Mouse (Mus musculus) lung, embryonic 14.5 days (tissue): ENCODE measurements around the gene Glra4. TPM values are rescaled to one million over a fixed set of nuclear protein-coding genes. Genes with fewer than 3 reads are reported as not detected.

Experiments
- ATAC-seq: fragments of 200-750 bp; cut with Nextera tagmentation; 2 replicates; pipeline ENCODE4 v1.8.0; 2017; ENCODE audit warnings: mild to moderate bottlenecking, moderate TSS enrichment, moderate library complexity; ENCODE audit not compliant: insufficient read depth
- DNase-seq: peaks from one replicate; pipeline ENCODE4 v3.0.0-alpha.2; 2015
- H3K27ac ChIP-seq: fragments of 300-500 bp; sonication (generic); 2 replicates; pipeline ENCODE4 v1.5.1; 2014; ENCODE audit warnings: low read depth, mild to moderate bottlenecking, moderate library complexity
- H3K27me3 ChIP-seq: fragments of 300-500 bp; sonication (generic); 2 replicates; pipeline ENCODE4 v1.6.1; 2014; ENCODE audit warnings: low read length, control low read depth; ENCODE audit not compliant: insufficient read depth
- H3K36me3 ChIP-seq: fragments of 300-500 bp; sonication (generic); 2 replicates; pipeline ENCODE4 v1.6.1; 2014; ENCODE audit warnings: control low read depth; ENCODE audit not compliant: insufficient read depth
- H3K4me1 ChIP-seq: fragments of 300-500 bp; sonication (generic); 2 replicates; pipeline ENCODE4 v1.6.1; 2014; ENCODE audit warnings: antibody characterized with exemption, control low read depth; ENCODE audit not compliant: insufficient read depth
- H3K4me2 ChIP-seq: fragments of 300-500 bp; sonication (generic); 2 replicates; pipeline ENCODE4 v1.6.1; 2014; ENCODE audit warnings: mild to moderate bottlenecking
- H3K4me3 ChIP-seq: fragments of 300-500 bp; sonication (generic); 2 replicates; pipeline ENCODE4 v1.5.1; 2014; ENCODE audit warnings: low read depth, low read length
- H3K9ac ChIP-seq: fragments of 300-500 bp; sonication (generic); 2 replicates; pipeline ENCODE4 v1.6.1; 2014
- H3K9me3 ChIP-seq: fragments of 300-500 bp; sonication (generic); 2 replicates; pipeline ENCODE4 v1.6.1; 2016; ENCODE audit warnings: low read depth, low read length, control low read depth
- CTCF ChIP-seq: IDR thresholded peaks from 2 replicates; pipeline ENCODE4 v1.5.1; 2016; ENCODE audit warnings: antibody characterized with exemption, low read depth
- WGBS: fragments of 180-500 bp; shearing (Covaris S2); extraction: QIAGEN DNeasy Blood & Tissue Kit; methylation state at CpG from one replicate; pipeline ENCODE4 v1.1.7; 2014; 5-methylcytosine and 5-hydroxymethylcytosine counted together
- polyA plus RNA-seq: library from polyadenylated mRNA; unstranded; fragments of >200 nt; fragmentation: Nextera tagmentation; extraction: Ambion mirVana; gene quantifications from 2 replicates; pipeline ENCODE4 v1.2.1, GENCODE M21; 2014

Glra4 gene
- polyA plus RNA-seq, 1 experiment from 2014 or later: 0.13 TPM

DNA sequence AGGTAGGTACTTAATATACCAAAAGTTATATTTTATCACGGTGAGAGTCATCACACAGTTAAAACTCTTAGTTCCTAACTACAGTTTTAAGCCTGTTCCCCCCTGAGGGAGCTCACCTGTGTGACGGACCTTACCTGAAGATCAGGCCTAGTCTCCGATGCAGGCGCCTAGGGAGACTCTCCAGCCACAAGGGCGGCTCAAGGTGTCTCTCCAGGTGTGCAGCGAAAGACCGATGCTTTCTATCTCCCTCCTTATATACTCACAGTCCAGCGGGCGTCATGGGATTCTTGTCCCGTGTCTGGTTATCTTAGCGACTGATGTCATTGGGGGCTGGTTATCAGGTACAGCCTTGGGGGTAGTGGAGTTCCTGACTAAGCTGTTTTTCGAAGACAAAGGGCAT lies 36.5 kb downstream of the Glra4 start, which contains the start of gene Morf4l2:
TSS of gene Morf4l2 (minus strand) at position 232 of the 400 bp plus-strand sequence.
- Histone ChIP-seq H3K9me3 (no peaks in the 10 kb centered on the region), H3K27me3 (no peaks in the 10 kb centered on the region), H3K27ac (peak within 1 kb of the TSS; percentile 93), H3K4me1 (no peaks in the 10 kb centered on the region), H3K4me3 (peak within 1 kb of the TSS; percentile 57), H3K36me3 (peaks cover 6% of the 10 kb centered on the region; the same call in 1 of the 2 replicates), H3K4me2 (peak within 1 kb of the TSS; percentile 62), H3K9ac (peak within 1 kb of the TSS; percentile 61)
- 84% methylated on average over 12 of the region's 12 CpGs for WGBS
- DNase-seq (no peak), ATAC-seq (no peak)
- no peak for TF ChIP-seq CTCF

DNA sequence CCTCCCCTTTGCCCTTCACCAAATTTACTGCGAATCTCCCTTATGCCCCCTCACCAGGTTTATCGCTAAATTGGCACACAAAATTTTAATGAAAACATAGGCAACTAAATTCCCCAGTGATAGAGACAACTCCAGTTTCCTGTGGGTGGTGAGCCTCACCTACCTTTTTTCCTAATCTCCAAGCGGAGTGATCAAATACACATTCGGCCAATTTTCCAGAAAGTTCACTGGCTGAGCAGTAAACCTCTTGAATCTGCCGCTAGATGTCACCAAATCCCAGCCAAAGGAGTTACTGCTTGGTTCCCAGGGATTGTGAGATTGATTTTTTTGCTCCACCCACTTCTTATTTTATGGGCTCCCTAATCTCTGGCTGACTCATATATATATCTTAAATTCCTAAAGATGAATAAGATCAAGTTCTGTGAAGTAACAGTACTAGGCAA lies 37.3 kb downstream of the Glra4 start:
- H3K9ac ChIP-seq: peak overlapping the region; percentile 61

DNA sequence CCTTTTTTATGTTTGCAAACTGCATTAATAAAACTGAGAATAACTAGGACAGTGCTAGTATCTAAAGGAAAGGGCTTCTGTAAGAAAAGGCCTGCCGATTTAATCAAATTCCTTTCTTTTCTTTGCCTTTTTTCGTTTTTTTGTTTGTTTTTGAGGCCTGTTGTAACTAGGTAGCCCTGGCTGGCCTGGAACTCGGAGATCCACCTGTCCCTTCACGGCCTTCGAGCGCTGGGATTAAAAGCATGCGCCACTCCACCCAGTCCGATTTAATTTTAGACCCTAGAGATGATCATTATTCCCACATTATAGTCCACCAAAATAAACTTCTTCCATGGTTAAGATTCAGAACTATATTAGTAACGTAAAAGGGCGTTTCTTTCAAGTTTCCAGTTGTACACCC lies 37.7 kb downstream of the Glra4 start:
- DNase-seq: no peak
- Histone ChIP-seq H3K4me1 (no peaks in the 10 kb centered on the region), H3K27ac (peak overlapping the region; percentile 93), H3K36me3 (peaks cover 11% of the 10 kb centered on the region; the same call in 1 of the 2 replicates), H3K9ac (peak overlapping the region; percentile 61), H3K4me3 (peak overlapping the region; percentile 57), H3K9me3 (no peaks in the 10 kb centered on the region), H3K4me2 (peak overlapping the region; percentile 62), H3K27me3 (no peaks in the 10 kb centered on the region)
- WGBS: 17% methylated on average over 10 of the region's 10 CpGs
- no peak for TF ChIP-seq CTCF
- no peak for ATAC-seq

More for the DNA sequence above, 37.3 kb downstream of the Glra4 start:
- Histone ChIP-seq H3K36me3 (peaks cover 8% of the 10 kb centered on the region; the same call in 1 of the 2 replicates), H3K4me1 (no peaks in the 10 kb centered on the region), H3K27ac (peak overlapping the region; percentile 93), H3K9me3 (no peaks in the 10 kb centered on the region), H3K4me3 (peak overlapping the region; percentile 57), H3K27me3 (no peaks in the 10 kb centered on the region), H3K4me2 (peak overlapping the region; percentile 62)
- 20% methylated on average over 5 of the region's 5 CpGs for WGBS
- ATAC-seq (no peak), DNase-seq (peak; percentile 87)
- TF ChIP-seq CTCF: peak; percentile 59

DNA sequence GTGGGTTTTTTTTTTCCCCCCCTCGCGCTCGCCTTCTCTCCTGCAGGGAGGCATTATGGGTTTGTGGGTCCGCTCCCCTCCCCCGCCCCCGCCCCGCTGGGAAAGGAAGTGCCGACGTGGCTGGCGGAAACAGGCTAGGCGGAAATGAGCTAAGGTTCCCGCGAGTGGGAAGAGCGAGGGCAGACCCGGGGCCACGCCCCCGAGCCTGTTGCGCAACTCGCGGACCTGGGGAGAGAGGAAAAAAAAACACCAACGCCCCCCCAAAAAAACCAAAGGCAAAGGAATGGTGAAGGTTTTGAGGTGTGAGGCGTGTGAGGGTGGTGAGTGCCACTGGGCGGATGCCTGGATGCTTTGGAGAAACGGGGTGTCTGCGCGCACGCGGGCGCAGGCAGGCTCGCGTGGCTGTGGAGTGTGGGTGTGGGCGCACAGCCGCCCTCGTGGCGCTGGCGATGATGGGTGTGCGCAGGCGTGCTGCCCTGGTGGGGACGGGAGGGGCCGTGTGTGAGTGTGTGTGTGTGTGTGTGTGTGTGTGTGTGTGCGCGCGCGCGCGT lies 38.2 kb downstream of the Glra4 start:
- no peak for TF ChIP-seq CTCF
- Histone ChIP-seq H3K4me3 (peak overlapping the region; percentile 57), H3K9me3 (no peaks in the 10 kb centered on the region), H3K27ac (peak overlapping the region; percentile 93), H3K4me2 (peak overlapping the region; percentile 62), H3K4me1 (no peaks in the 10 kb centered on the region), H3K36me3 (peaks cover 14% of the 10 kb centered on the region; the same call in 1 of the 2 replicates), H3K9ac (peak overlapping the region; percentile 61), H3K27me3 (no peaks in the 10 kb centered on the region)
- peak; percentile 78 for ATAC-seq
- 18% methylated on average over 43 of the region's 46 CpGs for WGBS
- DNase-seq: peak; percentile 80

DNA sequence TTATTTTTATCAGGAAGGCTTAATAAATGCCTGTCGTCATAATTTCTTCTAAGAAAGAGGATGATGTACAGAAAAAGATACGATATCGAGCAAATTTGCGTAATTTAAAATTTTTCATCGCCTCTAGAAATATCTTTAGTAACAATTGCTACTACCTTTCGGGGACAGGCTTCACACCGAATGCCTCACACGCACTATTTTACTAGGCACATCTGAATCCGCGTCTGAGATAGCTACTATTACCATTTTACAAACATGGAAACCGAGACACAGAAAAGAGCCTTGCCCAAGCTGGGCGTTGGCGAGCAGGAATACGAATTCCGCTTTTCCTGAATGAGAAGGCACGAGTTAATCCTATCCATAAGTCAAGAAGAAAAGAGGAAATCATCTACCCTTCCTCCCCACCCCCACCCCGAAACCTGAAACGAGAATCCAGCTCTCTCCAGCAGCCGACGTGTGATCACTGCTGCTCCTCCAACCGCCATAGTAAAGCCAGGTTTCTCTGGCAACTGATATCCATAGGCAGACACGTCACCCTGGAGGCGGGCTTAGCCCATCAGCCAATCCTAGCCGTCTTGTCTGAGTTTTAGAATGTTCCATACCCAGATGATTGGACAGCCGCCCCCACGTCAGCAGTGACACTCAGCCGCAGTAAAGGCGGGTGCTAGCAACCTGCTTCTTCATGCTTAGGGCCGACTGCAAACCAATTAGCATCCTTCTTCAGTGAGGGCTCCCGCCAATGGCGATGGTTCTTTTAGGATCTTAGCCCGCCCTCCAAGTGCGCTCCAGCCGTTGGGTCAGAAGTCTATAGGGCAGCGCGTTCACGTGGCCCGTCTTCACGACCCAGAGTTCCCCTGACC lies 38.9 kb downstream of the Glra4 start:
- 12% methylated on average over 39 of the region's 39 CpGs for WGBS
- peak overlapping the region; percentile 93 for H3K27ac ChIP-seq
- peak; percentile 94 for DNase-seq
- peak overlapping the region; percentile 68 for H3K9ac ChIP-seq
- peak overlapping the region; percentile 57 for H3K4me3 ChIP-seq
- no peaks in the 10 kb centered on the region for H3K27me3 ChIP-seq
- H3K9me3 ChIP-seq: no peaks in the 10 kb centered on the region
- peak; percentile 98 for ATAC-seq
- no peak for TF ChIP-seq CTCF
- peak overlapping the region; percentile 66 for H3K4me2 ChIP-seq
- H3K4me1 ChIP-seq: no peaks in the 10 kb centered on the region
- H3K36me3 ChIP-seq: peaks cover 17% of the 10 kb centered on the region; the same call in 1 of the 2 replicates

DNA sequence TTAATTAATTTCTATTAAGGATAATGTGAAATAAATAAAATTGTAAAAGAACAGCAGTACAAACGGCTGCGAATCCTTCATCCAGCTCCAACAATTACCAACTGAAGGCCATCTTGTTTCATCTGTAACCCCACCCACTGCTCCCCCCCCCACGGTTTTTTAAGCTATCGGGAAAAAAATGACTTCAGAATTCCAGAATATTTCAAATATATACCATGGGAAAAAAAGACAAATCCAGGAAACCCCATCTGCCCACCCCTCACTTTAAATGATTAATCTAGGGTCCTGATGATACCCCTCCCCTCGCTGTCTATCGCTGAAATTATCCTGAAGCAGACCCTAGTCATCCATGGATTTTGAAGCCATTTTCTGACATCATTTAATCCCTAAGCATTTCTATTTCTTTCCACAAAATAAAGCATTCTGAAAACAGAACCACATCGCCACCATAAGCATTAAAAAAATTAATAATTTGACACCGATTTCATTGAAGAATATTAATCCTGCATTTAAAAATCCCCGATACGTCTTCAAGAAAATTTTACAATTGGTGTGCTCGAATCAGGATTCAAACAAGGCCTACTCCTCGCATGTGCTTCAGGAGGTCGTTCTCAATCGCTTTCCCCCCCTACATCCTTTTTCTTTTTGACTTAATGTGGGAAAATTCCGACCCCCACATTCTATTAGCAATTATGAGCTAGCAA lies 39.7 kb downstream of the Glra4 start:
- no peaks in the 10 kb centered on the region for H3K4me1 ChIP-seq
- no peaks in the 10 kb centered on the region for H3K9me3 ChIP-seq
- H3K27me3 ChIP-seq: no peaks in the 10 kb centered on the region
- peak overlapping the region; percentile 66 for H3K4me2 ChIP-seq
- ATAC-seq (no peak), DNase-seq (peak; percentile 26)
- 15% methylated on average over 15 of the region's 15 CpGs for WGBS
- no peak for TF ChIP-seq CTCF
- peak overlapping the region; percentile 86 for H3K27ac ChIP-seq
- peak overlapping the region; percentile 57 for H3K4me3 ChIP-seq
- H3K9ac ChIP-seq: peak overlapping the region; percentile 68
- peaks cover 25% of the 10 kb centered on the region for H3K36me3 ChIP-seq
